Mouse (Mus musculus): Measurements from ENCODE around the gene Fbxl12. TPM values are rescaled to one million over a fixed set of nuclear protein-coding genes. Genes with fewer than 3 reads are reported as not detected.

Gene Fbxl12
- polyA plus RNA-seq, 1 experiment from 2014 or later, result 14.6 TPM

Other genes with a start within 250 kb of the Fbxl12 start
- 15.7 and 36.5 TPM in 2 replicates for gene Zfp26, start 184.6 kb downstream of the Fbxl12 start, polyA plus RNA-seq (2014; fragmentation: Nextera tagmentation; extraction: Ambion mirVana)
- 12.8 and 22.6 TPM in 2 replicates for gene Zfp426, start 152.0 kb downstream of the Fbxl12 start, polyA plus RNA-seq (2014; fragmentation: Nextera tagmentation; extraction: Ambion mirVana)
- gene Zfp266, start 123.3 kb downstream of the Fbxl12 start, polyA plus RNA-seq (2014; fragmentation: Nextera tagmentation; extraction: Ambion mirVana), result 80.5 and 96.4 TPM in 2 replicates
- gene Zfp846, start 63.5 kb downstream of the Fbxl12 start, polyA plus RNA-seq (2014; fragmentation: Nextera tagmentation; extraction: Ambion mirVana), result 18.1 and 23.0 TPM in 2 replicates
- 375 and 531 TPM in 2 replicates for gene Ubl5, start 1.9 kb downstream of the Fbxl12 start, polyA plus RNA-seq (2014; fragmentation: Nextera tagmentation; extraction: Ambion mirVana)
- 57.9 and 70.0 TPM in 2 replicates for gene Pin1, start 7.3 kb upstream of the Fbxl12 start, polyA plus RNA-seq (2014; fragmentation: Nextera tagmentation; extraction: Ambion mirVana)
- gene Olfm2, start 101.6 kb upstream of the Fbxl12 start, polyA plus RNA-seq (2014; fragmentation: Nextera tagmentation; extraction: Ambion mirVana), result 4.1 and 5.1 TPM in 2 replicates
- 0.73 and 0.77 TPM in 2 replicates for gene Col5a3, start 170.3 kb upstream of the Fbxl12 start, polyA plus RNA-seq (2014; fragmentation: Nextera tagmentation; extraction: Ambion mirVana)
- gene Rdh8, start 173.7 kb upstream of the Fbxl12 start, polyA plus RNA-seq (2014; fragmentation: Nextera tagmentation; extraction: Ambion mirVana), result not detected in 2 replicates
- 6.1 and 7.8 TPM in 2 replicates for gene A230050P20Rik, start 223.9 kb upstream of the Fbxl12 start, polyA plus RNA-seq (2014; fragmentation: Nextera tagmentation; extraction: Ambion mirVana)
- gene Angptl6, start 235.0 kb upstream of the Fbxl12 start, polyA plus RNA-seq (2014; fragmentation: Nextera tagmentation; extraction: Ambion mirVana), result 2.0 and 2.2 TPM in 2 replicates
- 82.3 and 90.0 TPM in 2 replicates for gene Ppan, start 243.4 kb upstream of the Fbxl12 start, polyA plus RNA-seq (2014; fragmentation: Nextera tagmentation; extraction: Ambion mirVana)